Mouse (Mus musculus): Measurements from ENCODE around the gene Rcn1. TPM values are rescaled to one million over a fixed set of nuclear protein-coding genes. Genes with fewer than 3 reads are reported as not detected.
A peak's percentile ranks its signal among the peaks of the same experiment; 100 is the strongest.

Gene Rcn1
- polyA plus RNA-seq, 1 experiment from 2014 or later = 131 TPM

DNA sequence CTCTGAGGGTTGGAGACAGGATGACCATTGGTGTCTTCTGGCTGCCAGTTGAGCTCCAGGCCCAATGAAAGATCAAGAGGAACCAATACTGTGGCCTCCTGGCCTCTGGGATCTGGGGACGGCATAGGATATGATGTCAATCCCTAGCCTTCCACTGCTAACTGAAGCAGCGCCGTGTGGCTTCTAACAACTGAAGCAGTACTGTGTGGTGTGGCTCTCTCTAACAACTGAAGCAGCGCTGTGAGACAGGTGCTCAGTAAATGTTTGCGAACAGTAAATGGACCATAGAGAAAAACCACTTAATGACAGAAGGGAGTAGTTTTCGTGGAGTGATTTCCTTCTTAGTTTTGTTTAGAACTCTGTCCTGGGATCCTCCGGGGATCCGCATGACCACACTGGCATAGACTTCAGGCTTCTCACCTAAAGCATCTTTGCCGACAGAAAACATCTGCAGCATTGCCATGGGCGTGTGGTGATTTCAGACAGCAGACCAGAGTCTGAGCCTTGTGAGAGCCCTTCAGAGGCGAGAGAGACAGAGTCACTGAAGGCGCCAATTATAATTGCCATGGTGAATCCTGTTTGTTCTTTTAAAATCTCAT, 19.6 kb upstream of the Rcn1 start:
- ATAC-seq (no peak), DNase-seq (ENCODE audit: low read depth, low spot score) (no peak)
- CTCF ChIA-PET = interaction anchor here (1.4 to 1.5 kb wide), 2 partner anchors 8 to 9 kb away, joined by 4 read pairs; no protein-coding TSS in a partner anchor
- no peaks in the 10 kb centered on the region for H3K27me3 ChIP-seq
- TF ChIP-seq CTCF (IDR thresholded peaks at IDR 0.05) = no peak
- POLR2A ChIA-PET = no interaction called here
- in situ Hi-C loops (cut with MboI; ENCODE audit: low pct_unique_long_range_greater_than_20kb) = no loop called here

DNA sequence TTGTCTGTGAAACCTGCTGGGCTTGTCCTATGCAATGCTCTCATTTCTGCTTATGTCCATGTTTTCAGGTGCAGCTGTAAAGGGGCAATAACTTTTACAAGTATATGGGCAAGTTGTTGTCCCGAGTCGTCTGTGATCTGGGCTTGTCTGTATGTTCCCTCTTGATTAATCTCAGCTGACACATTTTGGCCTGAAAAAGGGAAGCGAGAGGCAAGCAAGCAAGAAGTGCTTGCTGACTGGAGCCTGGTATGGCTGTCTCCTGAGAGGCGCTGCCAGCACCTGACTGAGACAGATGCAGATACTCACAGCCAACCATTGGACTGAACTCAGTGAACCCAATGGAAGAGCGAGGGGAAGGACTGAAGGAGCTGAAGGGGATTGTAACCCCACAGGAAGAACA, 18.5 kb upstream of the Rcn1 start:
- POLR2A ChIA-PET = interaction anchor here (1.2 kb wide), 1 partner anchor 18 kb away, joined by 3 read pairs; the partner anchor contains the start of gene Rcn1
- in situ Hi-C loops (cut with MboI; ENCODE audit: low pct_unique_long_range_greater_than_20kb) = no loop called here
- DNase-seq (ENCODE audit: low read depth, low spot score) (no peak), ATAC-seq (no peak)
- CTCF ChIA-PET = interaction anchor here (1.0 to 1.5 kb wide), 2 partner anchors 10 to 16 kb away, joined by 3 to 4 read pairs; no protein-coding TSS in a partner anchor
- TF ChIP-seq CTCF (IDR thresholded peaks at IDR 0.05) = no peak
- no peaks in the 10 kb centered on the region for H3K27me3 ChIP-seq

GRCm38 (mm10) chr2:105416660-105417348, 17.7 kb upstream of the Rcn1 start:
- CTCF ChIA-PET = interaction anchor here (1.5 kb wide), 1 partner anchor 11 kb away, joined by 4 read pairs; no protein-coding TSS in a partner anchor
- no peak for DNase-seq (ENCODE audit: low read depth, low spot score)
- no peak for TF ChIP-seq CTCF (IDR thresholded peaks at IDR 0.05)
- in situ Hi-C loops (cut with MboI; ENCODE audit: low pct_unique_long_range_greater_than_20kb) = no loop called here
- no peaks in the 10 kb centered on the region for H3K27me3 ChIP-seq
- POLR2A ChIA-PET = interaction anchor here (1.2 kb wide), 1 partner anchor 17 kb away, joined by 3 read pairs; the partner anchor contains the start of gene Rcn1
- peak; percentile 85 for ATAC-seq

GRCm38 (mm10) chr2:105416046-105416659, 17.0 kb upstream of the Rcn1 start:
- no peaks in the 10 kb centered on the region for H3K27me3 ChIP-seq
- POLR2A ChIA-PET = no interaction called here

GRCm38 (mm10) chr2:105414309-105414708, 15.2 kb upstream of the Rcn1 start:
- CTCF ChIA-PET = no interaction called here
- in situ Hi-C loops (cut with MboI; ENCODE audit: low pct_unique_long_range_greater_than_20kb) = no loop called here
- no peak for DNase-seq (ENCODE audit: low read depth, low spot score)
- no peak for ATAC-seq
- no peaks in the 10 kb centered on the region for H3K27me3 ChIP-seq
- no peak for TF ChIP-seq CTCF (IDR thresholded peaks at IDR 0.05)
- POLR2A ChIA-PET = no interaction called here

More at GRCm38 (mm10) chr2:105416046-105416659, 17.0 kb upstream of the Rcn1 start:
- in situ Hi-C loops (cut with MboI; ENCODE audit: low pct_unique_long_range_greater_than_20kb) = no loop called here
- ATAC-seq (no peak), DNase-seq (ENCODE audit: low read depth, low spot score) (no peak)
- CTCF ChIA-PET = no interaction called here
- no peak for TF ChIP-seq CTCF (IDR thresholded peaks at IDR 0.05)

- no peak for ATAC-seq
- no peak for TF ChIP-seq CTCF (IDR thresholded peaks at IDR 0.05)
- no peaks in the 10 kb centered on the region for H3K27me3 ChIP-seq
- no peak for DNase-seq (ENCODE audit: low read depth, low spot score)
- in situ Hi-C loops (cut with MboI; ENCODE audit: low pct_unique_long_range_greater_than_20kb) = no loop called here
- ChIA-PET CTCF (no interaction called here), POLR2A (no interaction called here)
Measured at GRCm38 (mm10) chr2:105409253-105409652, 10.1 kb upstream of the Rcn1 start.

- POLR2A ChIA-PET = no interaction called here
- H3K27me3 ChIP-seq = no peaks in the 10 kb centered on the region
- ATAC-seq (no peak), DNase-seq (ENCODE audit: low read depth, low spot score) (no peak)
- CTCF ChIA-PET = interaction anchor here (0.9 to 1.0 kb wide), 2 partner anchors 9 to 13 kb away, joined by 3 to 4 read pairs; partner anchors contain the start of gene Rcn1
- in situ Hi-C loops (cut with MboI; ENCODE audit: low pct_unique_long_range_greater_than_20kb) = no loop called here
- TF ChIP-seq CTCF (IDR thresholded peaks at IDR 0.05) = no peak
Measured at GRCm38 (mm10) chr2:105408511-105408910, 9.4 kb upstream of the Rcn1 start.

- in situ Hi-C loops (cut with MboI; ENCODE audit: low pct_unique_long_range_greater_than_20kb) = no loop called here
- no peak for ATAC-seq
- POLR2A ChIA-PET = interaction anchor here (0.6 kb wide), 1 partner anchor 10 kb away, joined by 4 read pairs; no protein-coding TSS in a partner anchor
- DNase-seq (ENCODE audit: low read depth, low spot score) = no peak
- CTCF ChIA-PET = interaction anchor here (0.7 kb wide), 1 partner anchor 16 kb away, joined by 3 read pairs; no protein-coding TSS in a partner anchor
- no peak for TF ChIP-seq CTCF (IDR thresholded peaks at IDR 0.05)
- H3K27me3 ChIP-seq = no peaks in the 10 kb centered on the region
Measured at GRCm38 (mm10) chr2:105402180-105402579, 3.1 kb upstream of the Rcn1 start.

DNA sequence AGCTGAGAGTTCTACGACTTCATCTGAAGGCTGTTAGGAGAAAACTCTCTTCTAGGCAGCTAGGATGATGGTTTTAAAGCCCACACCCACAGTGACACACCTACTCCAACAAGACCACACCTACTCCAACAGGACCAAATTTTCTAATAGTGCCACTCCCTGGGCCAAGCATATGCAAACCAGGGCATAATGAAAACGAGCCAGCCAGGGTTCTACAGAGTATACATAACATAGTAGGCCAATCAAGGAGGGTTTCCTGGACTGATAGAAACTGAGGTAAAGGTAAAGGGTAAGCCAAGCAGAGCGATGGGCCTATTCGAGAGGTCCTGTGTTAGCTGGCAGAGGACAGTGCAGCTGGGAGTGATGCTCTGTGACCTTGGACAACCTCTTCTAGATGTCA, 1.4 kb upstream of the Rcn1 start:
- ChIA-PET CTCF (interaction anchor here (1.4 kb wide), 1 partner anchor 7 kb away, joined by 4 read pairs; no protein-coding TSS in a partner anchor), POLR2A (no interaction called here)
- ATAC-seq = no peak
- no peak for TF ChIP-seq CTCF (IDR thresholded peaks at IDR 0.05)
- DNase-seq (ENCODE audit: low read depth, low spot score) = no peak
- in situ Hi-C loops (cut with MboI; ENCODE audit: low pct_unique_long_range_greater_than_20kb) = no loop called here
- no peaks in the 10 kb centered on the region for H3K27me3 ChIP-seq

DNA sequence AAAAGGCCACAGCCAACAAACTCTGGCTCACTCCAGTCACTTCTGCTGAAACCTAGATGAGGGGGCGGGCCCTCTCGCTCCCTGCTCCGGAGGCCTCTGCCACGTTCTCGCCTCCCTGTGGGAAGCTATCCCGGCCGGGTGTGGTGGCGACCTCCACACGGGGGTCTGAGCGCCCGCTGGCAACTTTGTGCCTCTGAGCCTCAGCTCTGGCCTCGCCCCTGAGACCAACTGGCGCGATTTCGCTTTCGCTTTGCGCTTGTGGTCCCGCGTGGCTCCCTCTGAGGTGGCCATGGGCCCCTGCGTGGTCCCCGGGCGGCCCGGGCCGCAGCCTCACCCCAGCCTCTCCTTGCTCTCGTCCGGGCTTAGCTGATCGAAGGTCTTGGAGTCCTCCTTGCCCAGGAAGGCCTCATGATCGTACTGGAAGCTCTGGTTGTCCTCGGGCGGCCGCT, 459 bp downstream of the Rcn1 start:
- no peak for TF ChIP-seq CTCF (IDR thresholded peaks at IDR 0.05)
- POLR2A ChIA-PET = interaction anchor here (1.2 to 1.6 kb wide), 2 partner anchors 9 to 19 kb away, joined by 3 read pairs; no protein-coding TSS in a partner anchor
- in situ Hi-C loops (cut with MboI; ENCODE audit: low pct_unique_long_range_greater_than_20kb) = no loop called here
- peak; percentile 56 for ATAC-seq
- H3K27me3 ChIP-seq = no peaks in the 10 kb centered on the region
- CTCF ChIA-PET = interaction anchor here (1.1 to 1.2 kb wide), 2 partner anchors 9 to 30 kb away, joined by 3 read pairs; no protein-coding TSS in a partner anchor
- DNase-seq (ENCODE audit: low read depth, low spot score) = peak; percentile 19

All from Patski (cell line).